Mouse (Mus musculus) liver, embryonic 14.5 days (tissue): ENCODE results near the gene Nek7. TPM values are rescaled to one million over a fixed set of nuclear protein-coding genes. Genes with fewer than 3 reads are reported as not detected.
A peak's percentile ranks its signal among the peaks of the same experiment; 100 is the strongest.

Source experiments
- ATAC-seq: fragments of 200-750 bp; cut with Nextera tagmentation; 2 replicates; pipeline ENCODE4 v1.8.0; 2017; ENCODE audit warnings: moderate number of reproducible peaks, mild to moderate bottlenecking, moderate library complexity; ENCODE audit not compliant: insufficient read depth
- DNase-seq, 3 experiments: peaks; one replicate each; pipeline ENCODE4 v3.0.0-alpha.2; 2012 to 2013; ENCODE audit warnings: low read depth in 3 of 3, low spot score in 3 of 3
- H3K27ac ChIP-seq: fragments of 300-500 bp; sonication (generic); 2 replicates; pipeline ENCODE4 v1.5.1; 2014; ENCODE audit warnings: moderate library complexity, mild to moderate bottlenecking, control low read depth, inconsistent platforms
- H3K27me3 ChIP-seq: fragments of 300-500 bp; sonication (generic); 2 replicates; pipeline ENCODE4 v1.6.1; 2014; ENCODE audit warnings: mild to moderate bottlenecking, low read length, moderate library complexity; ENCODE audit not compliant: control insufficient read depth, insufficient read depth
- H3K36me3 ChIP-seq: fragments of 300-500 bp; sonication (generic); replicated peaks from 2 replicates; pipeline ENCODE4 v1.6.1; 2014; ENCODE audit warnings: low read depth; ENCODE audit not compliant: control insufficient read depth, insufficient read depth
- H3K4me1 ChIP-seq, 2 experiments: fragments of 200-500 bp in 1 of 2; fragments of 300-500 bp in 1 of 2; sonication (generic) in 1 of 2; replicated peaks; 2 replicates each; pipeline ENCODE4 v1.6.1; 2012 to 2014; ENCODE audit warnings: antibody characterized with exemption in 1 of 2, inconsistent platforms in 1 of 2, low read length in 1 of 2; ENCODE audit not compliant: control insufficient read depth in 2 of 2, insufficient read depth in 2 of 2
- H3K4me2 ChIP-seq: fragments of 300-500 bp; sonication (generic); 2 replicates; pipeline ENCODE4 v1.6.1; 2014; ENCODE audit warnings: low read depth, mild to moderate bottlenecking, control low read depth, moderate library complexity
- H3K4me3 ChIP-seq, 2 experiments: fragments of 200-500 bp in 1 of 2; fragments of 300-500 bp in 1 of 2; sonication (generic) in 1 of 2; 2 replicates each; pipeline ENCODE4 v1.5.1; 2012 to 2014; ENCODE audit warnings: low read depth in 2 of 2, low read length in 2 of 2, mild to moderate bottlenecking in 2 of 2, control low read depth in 1 of 2, inconsistent platforms in 1 of 2, moderate library complexity in 1 of 2; ENCODE audit not compliant: insufficient read depth in 1 of 2
- H3K9ac ChIP-seq: fragments of 300-500 bp; sonication (generic); replicated peaks from 2 replicates; pipeline ENCODE4 v1.6.1; 2014; ENCODE audit warnings: mild to moderate bottlenecking, control low read depth, moderate library complexity
- H3K9me3 ChIP-seq: fragments of 300-500 bp; sonication (generic); 2 replicates; pipeline ENCODE4 v1.6.1; 2016; ENCODE audit warnings: low read length, mixed read lengths; ENCODE audit not compliant: control insufficient read depth
- CTCF ChIP-seq: IDR thresholded peaks from 2 replicates; pipeline ENCODE4 v1.5.1; 2016; ENCODE audit warnings: antibody characterized with exemption, low read depth, control low read depth
- EP300 ChIP-seq: IDR thresholded peaks from 2 replicates; pipeline ENCODE4 v1.6.1; 2016; ENCODE audit warnings: antibody characterized with exemption, low read depth
- WGBS: fragments of 180-500 bp; shearing (Covaris S2); extraction: QIAGEN DNeasy Blood & Tissue Kit; methylation state at CpG from one replicate; pipeline ENCODE4 v1.1.7; 2014; ENCODE audit not compliant: insufficient replicate concordance; 5-methylcytosine and 5-hydroxymethylcytosine counted together
- polyA plus RNA-seq, 2 experiments: library from polyadenylated mRNA; depleted of rRNA in 1 of 2; stranded (reverse) in 1 of 2; unstranded in 1 of 2; fragments of >200 nt; fragmentation: Nextera tagmentation in 1 of 2; extraction: Ambion mirVana in 1 of 2; gene quantifications; 2 replicates each; pipeline versions ENCODE4 v1.2.1 to v1.2.3; 2012 to 2014

Gene Nek7
- polyA plus RNA-seq, 2 experiments, result 5.5 to 13.2 TPM

GRCm38 (mm10) chr1:138640934-138641461 is 21.1 kb upstream of the Nek7 start:
- DNase-seq, result no peak
- H3K27me3 ChIP-seq, result no peaks in the 10 kb centered on the region
- H3K4me2 ChIP-seq, result no peak overlapping the region
- no peak overlapping the region for H3K4me3 ChIP-seq
- 55% methylated on average over 4 of the region's 4 CpGs for WGBS
- no peak for ATAC-seq
- H3K9ac ChIP-seq, result no peak overlapping the region
- no peaks in the 10 kb centered on the region for H3K4me1 ChIP-seq
- H3K36me3 ChIP-seq, result no peaks in the 10 kb centered on the region
- TF ChIP-seq EP300 (no peak), CTCF (no peak)
- H3K9me3 ChIP-seq, result no peaks in the 10 kb centered on the region
- no peak overlapping the region for H3K27ac ChIP-seq

GRCm38 (mm10) chr1:138637850-138638249 is 17.9 kb upstream of the Nek7 start:
- H3K27me3 ChIP-seq, result no peaks in the 10 kb centered on the region
- H3K4me2 ChIP-seq, result no peak overlapping the region
- ATAC-seq, result no peak
- no peaks in the 10 kb centered on the region for H3K4me1 ChIP-seq
- no peaks in the 10 kb centered on the region for H3K36me3 ChIP-seq
- DNase-seq, result no peak
- no peak overlapping the region for H3K4me3 ChIP-seq
- H3K9me3 ChIP-seq, result no peaks in the 10 kb centered on the region
- H3K27ac ChIP-seq, result no peak overlapping the region
- H3K9ac ChIP-seq, result no peak overlapping the region
- peak; percentile 38; the same call in 1 of the 2 replicates for TF ChIP-seq CTCF
- no peak for TF ChIP-seq EP300

- Histone ChIP-seq H3K9ac (no peak overlapping the region), H3K27me3 (no peaks in the 10 kb centered on the region), H3K4me3 (no peak overlapping the region), H3K36me3 (no peaks in the 10 kb centered on the region), H3K27ac (no peak overlapping the region), H3K4me2 (no peak overlapping the region), H3K4me1 (no peaks in the 10 kb centered on the region), H3K9me3 (no peaks in the 10 kb centered on the region)
- ATAC-seq (no peak), DNase-seq (no peak)
- 65% methylated on average over 1 of the region's 1 CpGs for WGBS
- TF ChIP-seq CTCF, result no peak
- no peak for TF ChIP-seq EP300
These were observed 14.6 kb upstream of the Nek7 start for GRCm38 (mm10) chr1:138634561-138634960.

GRCm38 (mm10) chr1:138628919-138629318 is 9.0 kb upstream of the Nek7 start:
- 42% methylated on average over 4 of the region's 4 CpGs for WGBS
- Histone ChIP-seq H3K36me3 (no peaks in the 10 kb centered on the region), H3K27ac (no peak overlapping the region), H3K4me2 (no peak overlapping the region), H3K9me3 (no peaks in the 10 kb centered on the region), H3K4me1 (no peaks in the 10 kb centered on the region), H3K4me3 (no peak overlapping the region), H3K9ac (no peak overlapping the region), H3K27me3 (no peaks in the 10 kb centered on the region)
- no peak for ATAC-seq
- no peak for TF ChIP-seq CTCF
- TF ChIP-seq EP300, result no peak
- DNase-seq, result no peak

- Histone ChIP-seq H3K27me3 (no peaks in the 10 kb centered on the region), H3K4me3 (no peak overlapping the region), H3K9ac (no peak overlapping the region), H3K9me3 (no peaks in the 10 kb centered on the region), H3K36me3 (no peaks in the 10 kb centered on the region), H3K4me2 (no peak overlapping the region), H3K27ac (no peak overlapping the region), H3K4me1 (no peaks in the 10 kb centered on the region)
- no peak for ATAC-seq
- TF ChIP-seq CTCF (no peak), EP300 (no peak)
- no peak for DNase-seq
- WGBS, result 64% methylated on average over 3 of the region's 3 CpGs
These were observed 8.5 kb upstream of the Nek7 start for GRCm38 (mm10) chr1:138628486-138628885.
